Mouse (Mus musculus): ENCODE data around the gene Muc20. TPM values are rescaled to one million over a fixed set of nuclear protein-coding genes. Genes with fewer than 3 reads are reported as not detected.

The Muc20 gene
- polyA plus RNA-seq, 1 experiment from 2014 or later, result 0.20 TPM

GRCm38 (mm10) chr16:32776676-32777075 is 20.6 kb downstream of the Muc20 start:
- WGBS, result 68% methylated on average over 10 of the region's 10 CpGs
- no peaks in the 10 kb centered on the region for H3K36me3 ChIP-seq (ENCODE audit: control insufficient read depth, insufficient read depth, low read length)
- H3K9ac ChIP-seq (ENCODE audit: low read depth, low read length), result no peak overlapping the region
- no peak overlapping the region for H3K4me2 ChIP-seq (ENCODE audit: low read depth, low read length)
- H3K27ac ChIP-seq (ENCODE audit: low read length), result no peak overlapping the region
- H3K9me3 ChIP-seq (ENCODE audit: control insufficient read depth, low read length), result no peaks in the 10 kb centered on the region
- H3K27me3 ChIP-seq (replicated peaks; ENCODE audit: control insufficient read depth, insufficient read depth, low read length), result no peaks in the 10 kb centered on the region
- no peak overlapping the region for H3K4me3 ChIP-seq (ENCODE audit: low read length)
- no peaks in the 10 kb centered on the region for H3K4me1 ChIP-seq (ENCODE audit: control insufficient read depth, insufficient read depth, low read length)
- no peak for ATAC-seq

GRCm38 (mm10) chr16:32766904-32767303 is 30.3 kb downstream of the Muc20 start:
- no peak overlapping the region for H3K4me2 ChIP-seq (ENCODE audit: low read depth, low read length)
- no peaks in the 10 kb centered on the region for H3K27me3 ChIP-seq (replicated peaks; ENCODE audit: control insufficient read depth, insufficient read depth, low read length)
- H3K4me3 ChIP-seq (ENCODE audit: low read length), result no peak overlapping the region
- no peaks in the 10 kb centered on the region for H3K36me3 ChIP-seq (ENCODE audit: control insufficient read depth, insufficient read depth, low read length)
- H3K9me3 ChIP-seq (ENCODE audit: control insufficient read depth, low read length), result no peaks in the 10 kb centered on the region
- H3K4me1 ChIP-seq (ENCODE audit: control insufficient read depth, insufficient read depth, low read length), result no peaks in the 10 kb centered on the region
- ATAC-seq, result no peak
- H3K9ac ChIP-seq (ENCODE audit: low read depth, low read length), result no peak overlapping the region
- H3K27ac ChIP-seq (ENCODE audit: low read length), result no peak overlapping the region
- 91% methylated on average over 7 of the region's 7 CpGs for WGBS

- 72% methylated on average over 6 of the region's 6 CpGs for WGBS
- Histone ChIP-seq H3K27me3 (replicated peaks; ENCODE audit: control insufficient read depth, insufficient read depth, low read length) (no peaks in the 10 kb centered on the region), H3K9me3 (ENCODE audit: control insufficient read depth, low read length) (no peaks in the 10 kb centered on the region), H3K9ac (ENCODE audit: low read depth, low read length) (no peak overlapping the region), H3K36me3 (ENCODE audit: control insufficient read depth, insufficient read depth, low read length) (no peaks in the 10 kb centered on the region), H3K4me1 (ENCODE audit: control insufficient read depth, insufficient read depth, low read length) (no peaks in the 10 kb centered on the region), H3K4me2 (ENCODE audit: low read depth, low read length) (no peak overlapping the region), H3K27ac (ENCODE audit: low read length) (no peak overlapping the region), H3K4me3 (ENCODE audit: low read length) (no peak overlapping the region)
- ATAC-seq, result no peak
Measured at GRCm38 (mm10) chr16:32764961-32765360, 32.3 kb downstream of the Muc20 start.

- WGBS, result 91% methylated on average over 2 of the region's 2 CpGs
- Histone ChIP-seq H3K9ac (ENCODE audit: low read depth, low read length) (no peak overlapping the region), H3K9me3 (ENCODE audit: control insufficient read depth, low read length) (no peaks in the 10 kb centered on the region), H3K27me3 (replicated peaks; ENCODE audit: control insufficient read depth, insufficient read depth, low read length) (no peaks in the 10 kb centered on the region), H3K36me3 (ENCODE audit: control insufficient read depth, insufficient read depth, low read length) (no peaks in the 10 kb centered on the region), H3K4me1 (ENCODE audit: control insufficient read depth, insufficient read depth, low read length) (no peaks in the 10 kb centered on the region), H3K4me3 (ENCODE audit: low read length) (no peak overlapping the region), H3K4me2 (ENCODE audit: low read depth, low read length) (no peak overlapping the region), H3K27ac (ENCODE audit: low read length) (no peak overlapping the region)
- no peak for ATAC-seq
Measured at GRCm38 (mm10) chr16:32764550-32764949, 32.7 kb downstream of the Muc20 start.

GRCm38 (mm10) chr16:32750242-32751127 is 46.8 kb downstream of the Muc20 start:
- no peaks in the 10 kb centered on the region for H3K36me3 ChIP-seq (ENCODE audit: control insufficient read depth, insufficient read depth, low read length)
- H3K4me3 ChIP-seq (ENCODE audit: low read length), result no peak overlapping the region
- no peaks in the 10 kb centered on the region for H3K4me1 ChIP-seq (ENCODE audit: control insufficient read depth, insufficient read depth, low read length)
- H3K27me3 ChIP-seq (replicated peaks; ENCODE audit: control insufficient read depth, insufficient read depth, low read length), result no peaks in the 10 kb centered on the region
- H3K4me2 ChIP-seq (ENCODE audit: low read depth, low read length), result no peak overlapping the region
- ATAC-seq, result no peak
- no peak overlapping the region for H3K9ac ChIP-seq (ENCODE audit: low read depth, low read length)
- 84% methylated on average over 5 of the region's 5 CpGs for WGBS
- no peaks in the 10 kb centered on the region for H3K9me3 ChIP-seq (ENCODE audit: control insufficient read depth, low read length)
- no peak overlapping the region for H3K27ac ChIP-seq (ENCODE audit: low read length)

GRCm38 (mm10) chr16:32745852-32746251 is 51.4 kb downstream of the Muc20 start:
- WGBS, result 47% methylated on average over 6 of the region's 6 CpGs
- no peak overlapping the region for H3K4me3 ChIP-seq (ENCODE audit: low read length)
- H3K9ac ChIP-seq (ENCODE audit: low read depth, low read length), result no peak overlapping the region
- no peaks in the 10 kb centered on the region for H3K27me3 ChIP-seq (replicated peaks; ENCODE audit: control insufficient read depth, insufficient read depth, low read length)
- H3K36me3 ChIP-seq (ENCODE audit: control insufficient read depth, insufficient read depth, low read length), result no peaks in the 10 kb centered on the region
- H3K27ac ChIP-seq (ENCODE audit: low read length), result peak overlapping the region; percentile 56
- peak; percentile 78 for ATAC-seq
- no peaks in the 10 kb centered on the region for H3K9me3 ChIP-seq (ENCODE audit: control insufficient read depth, low read length)
- peaks cover 5% of the 10 kb centered on the region; the same call in 1 of the 2 replicates for H3K4me1 ChIP-seq (ENCODE audit: control insufficient read depth, insufficient read depth, low read length)
- H3K4me2 ChIP-seq (ENCODE audit: low read depth, low read length), result no peak overlapping the region

DNA sequence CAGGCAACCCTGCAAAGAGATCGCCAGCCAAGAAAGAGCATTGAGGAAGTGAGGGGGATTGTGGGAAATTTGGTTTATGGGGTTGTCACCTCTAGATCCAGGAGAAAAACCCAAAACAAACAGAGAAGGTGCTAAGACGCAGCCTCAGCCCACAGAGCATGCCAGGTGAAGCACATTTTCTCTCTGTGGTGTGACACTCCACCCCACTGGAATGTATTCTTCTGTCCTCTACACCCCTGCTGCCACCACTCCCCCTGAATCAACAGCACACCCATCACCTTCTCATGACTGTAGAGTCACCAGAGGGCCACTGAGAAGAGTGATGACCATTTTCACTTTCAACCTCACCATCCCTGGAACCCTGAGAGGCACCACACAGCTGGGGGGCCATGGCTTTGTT is 54.5 kb downstream of the Muc20 start:
- Histone ChIP-seq H3K36me3 (ENCODE audit: control insufficient read depth, insufficient read depth, low read length) (no peaks in the 10 kb centered on the region), H3K9me3 (ENCODE audit: control insufficient read depth, low read length) (no peaks in the 10 kb centered on the region), H3K4me2 (ENCODE audit: low read depth, low read length) (no peak overlapping the region), H3K27ac (ENCODE audit: low read length) (no peak overlapping the region), H3K4me3 (ENCODE audit: low read length) (no peak overlapping the region), H3K4me1 (ENCODE audit: control insufficient read depth, insufficient read depth, low read length) (peaks cover 13% of the 10 kb centered on the region), H3K27me3 (replicated peaks; ENCODE audit: control insufficient read depth, insufficient read depth, low read length) (no peaks in the 10 kb centered on the region), H3K9ac (ENCODE audit: low read depth, low read length) (no peak overlapping the region)
- 62% methylated on average over 2 of the region's 2 CpGs for WGBS
- no peak for ATAC-seq

GRCm38 (mm10) chr16:32741366-32741765 is 55.9 kb downstream of the Muc20 start:
- WGBS, result 80% methylated on average over 9 of the region's 9 CpGs
- Histone ChIP-seq H3K27me3 (replicated peaks; ENCODE audit: control insufficient read depth, insufficient read depth, low read length) (no peaks in the 10 kb centered on the region), H3K4me1 (ENCODE audit: control insufficient read depth, insufficient read depth, low read length) (peaks cover 13% of the 10 kb centered on the region), H3K9me3 (ENCODE audit: control insufficient read depth, low read length) (no peaks in the 10 kb centered on the region), H3K36me3 (ENCODE audit: control insufficient read depth, insufficient read depth, low read length) (no peaks in the 10 kb centered on the region), H3K27ac (ENCODE audit: low read length) (no peak overlapping the region), H3K9ac (ENCODE audit: low read depth, low read length) (no peak overlapping the region), H3K4me2 (ENCODE audit: low read depth, low read length) (no peak overlapping the region), H3K4me3 (ENCODE audit: low read length) (no peak overlapping the region)
- ATAC-seq, result no peak

- no peak overlapping the region for H3K4me3 ChIP-seq (ENCODE audit: low read length)
- H3K36me3 ChIP-seq (ENCODE audit: control insufficient read depth, insufficient read depth, low read length), result no peaks in the 10 kb centered on the region
- peaks cover 13% of the 10 kb centered on the region for H3K4me1 ChIP-seq (ENCODE audit: control insufficient read depth, insufficient read depth, low read length)
- WGBS, result 56% methylated on average over 8 of the region's 8 CpGs
- H3K27me3 ChIP-seq (replicated peaks; ENCODE audit: control insufficient read depth, insufficient read depth, low read length), result no peaks in the 10 kb centered on the region
- no peaks in the 10 kb centered on the region for H3K9me3 ChIP-seq (ENCODE audit: control insufficient read depth, low read length)
- H3K4me2 ChIP-seq (ENCODE audit: low read depth, low read length), result peak overlapping the region; percentile 20; the same call in 1 of the 2 replicates
- no peak overlapping the region; the same call in 1 of the 2 replicates for H3K9ac ChIP-seq (ENCODE audit: low read depth, low read length)
- peak; percentile 83 for ATAC-seq
- peak overlapping the region; percentile 87 for H3K27ac ChIP-seq (ENCODE audit: low read length)
Measured at GRCm38 (mm10) chr16:32740003-32740663, 57.1 kb downstream of the Muc20 start.

Data from intestine, embryonic 16.5 days (tissue).